Mouse (Mus musculus) forebrain, embryonic 12.5 days (tissue): ENCODE measurements around the gene Gns. TPM values are rescaled to one million over a fixed set of nuclear protein-coding genes. Genes with fewer than 3 reads are reported as not detected.

Experiments
- ATAC-seq: fragments of 200-750 bp; cut with Nextera tagmentation; 2 replicates; pipeline ENCODE4 v1.8.0; 2017; ENCODE audit warnings: moderate TSS enrichment; ENCODE audit not compliant: low FRiP score
- H3K27ac ChIP-seq: fragments of 300-500 bp; sonication (generic); 2 replicates; pipeline ENCODE4 v1.5.1; 2016; ENCODE audit warnings: mild to moderate bottlenecking
- H3K27me3 ChIP-seq: fragments of 300-500 bp; sonication (generic); 2 replicates; pipeline ENCODE4 v1.6.1; 2016; ENCODE audit warnings: mild to moderate bottlenecking
- H3K36me3 ChIP-seq: fragments of 300-500 bp; sonication (generic); replicated peaks from 2 replicates; pipeline ENCODE4 v1.6.1; 2016; ENCODE audit warnings: mild to moderate bottlenecking
- H3K4me1 ChIP-seq: fragments of 300-500 bp; sonication (generic); 2 replicates; pipeline ENCODE4 v1.6.1; 2016
- H3K4me2 ChIP-seq: fragments of 300-500 bp; sonication (generic); 2 replicates; pipeline ENCODE4 v1.6.1; 2016; ENCODE audit warnings: mild to moderate bottlenecking, moderate library complexity
- H3K4me3 ChIP-seq: fragments of 300-500 bp; sonication (generic); replicated peaks from 2 replicates; pipeline ENCODE4 v1.5.1; 2016; ENCODE audit warnings: mild to moderate bottlenecking
- H3K9ac ChIP-seq: fragments of 300-500 bp; sonication (generic); 2 replicates; pipeline ENCODE4 v1.6.1; 2016; ENCODE audit warnings: mild to moderate bottlenecking
- H3K9me3 ChIP-seq: fragments of 300-500 bp; sonication (generic); 2 replicates; pipeline ENCODE4 v1.6.1; 2016
- WGBS: fragments of 180-500 bp; shearing (Covaris S2); methylation state at CpG from one replicate; pipeline ENCODE4 v1.1.7; 2016; 5-methylcytosine and 5-hydroxymethylcytosine counted together
- polyA plus RNA-seq: library from polyadenylated mRNA; unstranded; fragments of >200 nt; fragmentation: Nextera tagmentation; extraction: Ambion mirVana; gene quantifications from 2 replicates; pipeline ENCODE4 v1.2.1, GENCODE M21; 2016

The Gns gene
- polyA plus RNA-seq, 1 experiment from 2014 or later = 40.1 TPM

GRCm38 (mm10) chr10:121418835-121419234 lies 53.9 kb downstream of the Gns start:
- WGBS = 92% methylated on average over 14 of the region's 14 CpGs
- H3K27ac ChIP-seq = no peak overlapping the region
- H3K4me3 ChIP-seq = no peak overlapping the region

GRCm38 (mm10) chr10:121419640-121420470 lies 55.0 kb downstream of the Gns start:
- Histone ChIP-seq H3K36me3 (no peaks in the 10 kb centered on the region), H3K4me3 (no peak overlapping the region), H3K9ac (no peak overlapping the region), H3K9me3 (no peaks in the 10 kb centered on the region), H3K4me1 (peaks cover 12% of the 10 kb centered on the region), H3K4me2 (no peak overlapping the region), H3K27me3 (peaks cover 7% of the 10 kb centered on the region; the same call in 1 of the 2 replicates), H3K27ac (no peak overlapping the region)
- no peak for ATAC-seq
- WGBS = 79% methylated on average over 22 of the region's 22 CpGs

More at GRCm38 (mm10) chr10:121418835-121419234, 53.9 kb downstream of the Gns start:
- no peak overlapping the region for H3K9ac ChIP-seq
- no peaks in the 10 kb centered on the region for H3K9me3 ChIP-seq
- H3K36me3 ChIP-seq = no peaks in the 10 kb centered on the region
- no peak overlapping the region for H3K4me2 ChIP-seq
- H3K27me3 ChIP-seq = peaks cover 7% of the 10 kb centered on the region; the same call in 1 of the 2 replicates
- no peak for ATAC-seq
- peaks cover 8% of the 10 kb centered on the region for H3K4me1 ChIP-seq

- Histone ChIP-seq H3K9ac (no peak overlapping the region), H3K36me3 (no peaks in the 10 kb centered on the region), H3K9me3 (no peaks in the 10 kb centered on the region), H3K27me3 (peaks cover 7% of the 10 kb centered on the region; the same call in 1 of the 2 replicates), H3K4me2 (no peak overlapping the region), H3K27ac (no peak overlapping the region), H3K4me1 (peaks cover 12% of the 10 kb centered on the region), H3K4me3 (no peak overlapping the region)
- ATAC-seq = no peak
- 85% methylated on average over 9 of the region's 9 CpGs for WGBS
These were observed 56.1 kb downstream of the Gns start for GRCm38 (mm10) chr10:121421023-121421422.

GRCm38 (mm10) chr10:121421657-121422290 lies 56.9 kb downstream of the Gns start:
- peaks cover 7% of the 10 kb centered on the region; the same call in 1 of the 2 replicates for H3K27me3 ChIP-seq
- no peaks in the 10 kb centered on the region for H3K9me3 ChIP-seq
- H3K4me1 ChIP-seq = peaks cover 12% of the 10 kb centered on the region
- H3K27ac ChIP-seq = no peak overlapping the region
- ATAC-seq = 0 out of 2 replicates have a peak, but pooled peaks have one; percentile 28
- H3K36me3 ChIP-seq = no peaks in the 10 kb centered on the region
- H3K9ac ChIP-seq = no peak overlapping the region
- no peak overlapping the region for H3K4me3 ChIP-seq
- no peak overlapping the region for H3K4me2 ChIP-seq
- WGBS = 91% methylated on average over 11 of the region's 11 CpGs

GRCm38 (mm10) chr10:121422294-121422693 lies 57.4 kb downstream of the Gns start:
- Histone ChIP-seq H3K27me3 (peaks cover 7% of the 10 kb centered on the region; the same call in 1 of the 2 replicates), H3K4me2 (no peak overlapping the region), H3K27ac (no peak overlapping the region), H3K9me3 (no peaks in the 10 kb centered on the region), H3K4me3 (no peak overlapping the region), H3K9ac (no peak overlapping the region), H3K4me1 (peaks cover 12% of the 10 kb centered on the region), H3K36me3 (no peaks in the 10 kb centered on the region)
- 91% methylated on average over 6 of the region's 6 CpGs for WGBS
- ATAC-seq = no peak

- Histone ChIP-seq H3K36me3 (no peaks in the 10 kb centered on the region), H3K27ac (no peak overlapping the region), H3K9me3 (no peaks in the 10 kb centered on the region), H3K4me2 (peak overlapping the region; percentile 19; the same call in 1 of the 2 replicates), H3K4me1 (peaks cover 12% of the 10 kb centered on the region), H3K4me3 (no peak overlapping the region), H3K27me3 (peaks cover 7% of the 10 kb centered on the region; the same call in 1 of the 2 replicates), H3K9ac (no peak overlapping the region)
- 30% methylated on average over 16 of the region's 16 CpGs for WGBS
- peak; percentile 55; the same call in 1 of the 2 replicates for ATAC-seq
These were observed 58.9 kb downstream of the Gns start for GRCm38 (mm10) chr10:121423541-121424349.

- WGBS = 80% methylated on average over 3 of the region's 3 CpGs
- no peak overlapping the region for H3K27ac ChIP-seq
- H3K4me1 ChIP-seq = peaks cover 18% of the 10 kb centered on the region
- no peak overlapping the region for H3K9ac ChIP-seq
- peaks cover 7% of the 10 kb centered on the region; the same call in 1 of the 2 replicates for H3K27me3 ChIP-seq
- no peaks in the 10 kb centered on the region for H3K36me3 ChIP-seq
- no peak for ATAC-seq
- H3K4me3 ChIP-seq = no peak overlapping the region
- no peaks in the 10 kb centered on the region for H3K9me3 ChIP-seq
- no peak overlapping the region for H3K4me2 ChIP-seq
These were observed 59.6 kb downstream of the Gns start for GRCm38 (mm10) chr10:121424455-121424854.

GRCm38 (mm10) chr10:121425079-121425478 lies 60.2 kb downstream of the Gns start:
- H3K27me3 ChIP-seq = peaks cover 13% of the 10 kb centered on the region; the same call in 1 of the 2 replicates
- H3K9me3 ChIP-seq = no peaks in the 10 kb centered on the region
- no peak overlapping the region for H3K4me3 ChIP-seq
- ATAC-seq = no peak
- H3K36me3 ChIP-seq = no peaks in the 10 kb centered on the region
- no peak overlapping the region for H3K27ac ChIP-seq
- no peak overlapping the region for H3K9ac ChIP-seq
- peaks cover 24% of the 10 kb centered on the region for H3K4me1 ChIP-seq
- WGBS = 89% methylated on average over 5 of the region's 5 CpGs
- no peak overlapping the region for H3K4me2 ChIP-seq

GRCm38 (mm10) chr10:121425506-121426025 lies 60.7 kb downstream of the Gns start:
- Histone ChIP-seq H3K9me3 (no peaks in the 10 kb centered on the region), H3K9ac (no peak overlapping the region), H3K4me2 (no peak overlapping the region), H3K27me3 (peaks cover 14% of the 10 kb centered on the region; the same call in 1 of the 2 replicates), H3K27ac (no peak overlapping the region), H3K36me3 (no peaks in the 10 kb centered on the region), H3K4me1 (peaks cover 27% of the 10 kb centered on the region), H3K4me3 (no peak overlapping the region)
- whole genome bisulfite sequencing = 82% methylated on average over 14 of the region's 14 CpGs
- ATAC-seq = no peak

GRCm38 (mm10) chr10:121426458-121427070 lies 61.7 kb downstream of the Gns start:
- peaks cover 27% of the 10 kb centered on the region for H3K4me1 ChIP-seq
- H3K9me3 ChIP-seq = no peaks in the 10 kb centered on the region
- H3K4me3 ChIP-seq = no peak overlapping the region
- H3K9ac ChIP-seq = no peak overlapping the region
- ATAC-seq = no peak
- WGBS = 53% methylated on average over 5 of the region's 5 CpGs
- no peak overlapping the region for H3K27ac ChIP-seq
- H3K4me2 ChIP-seq = no peak overlapping the region
- H3K27me3 ChIP-seq = 0 out of 2 replicates have a peak, but pooled peaks cover 11% of the 10 kb centered on the region
- no peaks in the 10 kb centered on the region for H3K36me3 ChIP-seq

- Histone ChIP-seq H3K9me3 (no peaks in the 10 kb centered on the region), H3K27me3 (0 out of 2 replicates have a peak, but pooled peaks cover 8% of the 10 kb centered on the region), H3K36me3 (no peaks in the 10 kb centered on the region), H3K9ac (no peak overlapping the region), H3K4me3 (no peak overlapping the region), H3K4me2 (no peak overlapping the region), H3K4me1 (peaks cover 28% of the 10 kb centered on the region), H3K27ac (no peak overlapping the region)
- WGBS = 55% methylated on average over 5 of the region's 5 CpGs
- no peak for ATAC-seq
These were observed 62.2 kb downstream of the Gns start for GRCm38 (mm10) chr10:121427136-121427535.
